Mouse (Mus musculus) lung, adult 2 months (tissue): ENCODE measurements around the gene 4933406M09Rik. TPM values are rescaled to one million over a fixed set of nuclear protein-coding genes. Genes with fewer than 3 reads are reported as not detected.

ENCODE experiments used
- DNase-seq: peaks from one replicate; pipeline ENCODE4 v3.0.0; 2022
- H3K4me1 ChIP-seq: fragments of 200-500 bp; 2 replicates; pipeline ENCODE4 v1.6.1; 2011; ENCODE audit warnings: low read length; ENCODE audit not compliant: control insufficient read depth, insufficient read depth
- H3K4me3 ChIP-seq: fragments of 200-500 bp; replicated peaks from 2 replicates; pipeline ENCODE3; 2011; ENCODE audit warnings: low read depth, mild to moderate bottlenecking, control low read depth, low read length; ENCODE audit errors: extremely low read depth
- CTCF ChIP-seq: fragments of 200-500 bp; IDR thresholded peaks from 2 replicates; pipeline ENCODE4 v1.5.1; 2011; ENCODE audit warnings: mild to moderate bottlenecking, low read length, control low read depth; ENCODE audit not compliant: insufficient read depth
- POLR2A ChIP-seq: fragments of 200-500 bp; IDR thresholded peaks from 2 replicates; pipeline ENCODE4 v1.6.1; 2011; ENCODE audit warnings: low read depth, mild to moderate bottlenecking, control low read depth, low read length, borderline replicate concordance; ENCODE audit errors: extremely low read depth
- WGBS: fragments of 180-500 bp; shearing (Covaris S2); methylation state at CpG from one replicate; pipeline ENCODE4 v1.1.7; 2018; 5-methylcytosine and 5-hydroxymethylcytosine counted together
- polyA plus RNA-seq: library from polyadenylated mRNA; depleted of rRNA; stranded (reverse); fragments of >200 nt; gene quantifications from 2 replicates; pipeline ENCODE4 v1.2.3, GENCODE M21; 2012

Gene 4933406M09Rik
- polyA plus RNA-seq, 1 experiment: not detected

DNA sequence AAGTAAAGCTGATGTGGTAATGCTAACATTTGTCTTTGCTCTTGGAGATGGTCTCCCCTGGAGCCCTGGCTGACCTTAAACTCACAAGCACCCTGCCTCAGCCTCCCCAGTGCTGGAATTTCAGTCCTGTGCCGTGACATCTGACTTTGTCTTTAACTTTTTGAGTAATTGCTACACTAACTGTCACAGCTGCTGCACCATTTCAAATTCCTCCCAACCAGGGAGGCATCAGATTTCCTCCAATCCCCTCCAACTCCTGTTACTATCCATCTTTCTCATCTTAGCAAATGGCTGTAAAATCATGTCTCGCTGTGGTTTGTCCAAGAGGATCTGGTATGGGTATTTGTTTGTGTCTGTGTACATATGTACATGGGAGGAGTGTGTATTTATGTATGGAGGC is 11.6 kb upstream of the 4933406M09Rik start:
- TF ChIP-seq POLR2A (no peak), CTCF (no peak)
- DNase-seq: no peak
- no peaks in the 10 kb centered on the region for H3K4me1 ChIP-seq
- 63% methylated on average over 2 of the region's 2 CpGs for WGBS
- H3K4me3 ChIP-seq: no peak overlapping the region

GRCm38 (mm10) chr1:134381051-134381450 is 4.7 kb upstream of the 4933406M09Rik start:
- H3K4me1 ChIP-seq: 0 out of 2 replicates have a peak, but pooled peaks cover 3% of the 10 kb centered on the region
- WGBS: 80% methylated on average over 2 of the region's 2 CpGs
- no peak for TF ChIP-seq CTCF
- no peak for TF ChIP-seq POLR2A

DNA sequence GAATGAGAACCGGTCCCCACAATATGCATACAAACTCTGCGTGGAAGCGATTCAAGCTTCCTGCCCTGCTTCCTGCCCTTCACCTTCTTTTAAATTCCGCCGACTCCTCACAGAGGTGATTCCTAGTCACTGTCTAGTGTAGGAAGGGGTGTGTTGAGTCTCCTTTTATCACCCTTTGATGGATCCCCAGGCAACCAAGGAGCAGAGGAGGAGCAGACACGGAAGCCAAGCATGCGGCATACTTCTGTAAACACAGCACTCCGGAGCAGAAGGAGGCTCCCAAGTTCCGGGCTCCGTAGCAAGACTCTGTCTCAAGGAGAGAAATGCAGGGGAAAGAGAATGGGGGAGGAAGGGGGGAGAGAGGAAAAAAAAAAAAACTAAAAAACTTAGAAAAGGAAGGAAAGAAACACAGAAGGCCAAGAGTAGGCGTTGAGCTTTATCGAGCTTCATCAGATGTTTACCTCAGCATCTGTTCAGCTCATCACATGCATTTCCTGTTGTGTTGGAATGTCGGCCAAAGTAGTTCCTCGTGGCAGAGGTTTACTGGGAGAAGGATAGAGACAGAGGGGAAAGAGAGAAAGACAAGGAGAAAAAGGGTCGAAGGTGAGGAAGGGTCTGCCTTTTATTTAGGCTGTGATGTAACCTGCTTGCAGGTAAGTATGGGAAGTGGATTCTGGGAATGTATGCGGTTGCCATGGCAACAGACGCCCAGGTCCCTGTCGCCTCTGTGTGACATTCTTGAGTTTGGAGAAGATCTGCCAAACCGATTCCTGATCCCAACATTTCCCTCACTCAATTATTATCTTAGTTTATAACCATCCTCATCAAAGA is 3.7 kb upstream of the 4933406M09Rik start:
- DNase-seq: no peak
- TF ChIP-seq CTCF (no peak), POLR2A (no peak)
- Histone ChIP-seq H3K4me3 (peak overlapping the region; percentile 35), H3K4me1 (0 out of 2 replicates have a peak, but pooled peaks cover 3% of the 10 kb centered on the region)
- 4% methylated on average over 19 of the region's 19 CpGs for WGBS

More at GRCm38 (mm10) chr1:134381051-134381450, 4.7 kb upstream of the 4933406M09Rik start:
- H3K4me3 ChIP-seq: no peak overlapping the region
- DNase-seq: no peak

- TF ChIP-seq POLR2A (no peak), CTCF (no peak)
- no peak for DNase-seq
- Histone ChIP-seq H3K4me1 (0 out of 2 replicates have a peak, but pooled peaks cover 3% of the 10 kb centered on the region), H3K4me3 (no peak overlapping the region)
- WGBS: 72% methylated on average over 4 of the region's 4 CpGs
These were observed 1.2 kb upstream of the 4933406M09Rik start for GRCm38 (mm10) chr1:134384581-134384980.

DNA sequence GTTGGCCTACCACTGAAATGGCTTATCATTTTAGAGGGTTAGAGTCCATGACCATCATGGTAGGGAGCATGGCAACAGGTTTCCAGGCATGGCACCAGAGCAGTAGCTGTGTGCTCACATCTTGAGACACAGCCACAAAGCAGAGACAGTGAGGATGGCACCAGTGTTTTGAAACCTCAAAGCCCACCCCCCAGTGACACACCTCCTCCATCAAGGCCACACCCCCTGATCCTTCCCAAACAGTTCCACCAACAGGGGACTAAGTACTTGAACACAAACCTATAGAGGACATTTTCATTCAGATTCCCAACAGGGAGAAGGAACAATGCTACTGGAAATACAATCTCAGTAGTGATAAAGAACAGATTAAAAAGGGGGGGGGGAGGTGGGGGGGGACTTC is 564 bp upstream of the 4933406M09Rik start:
- H3K4me1 ChIP-seq: 0 out of 2 replicates have a peak, but pooled peaks cover 3% of the 10 kb centered on the region
- H3K4me3 ChIP-seq: no peak overlapping the region
- TF ChIP-seq POLR2A (no peak), CTCF (no peak)
- DNase-seq: no peak

DNA sequence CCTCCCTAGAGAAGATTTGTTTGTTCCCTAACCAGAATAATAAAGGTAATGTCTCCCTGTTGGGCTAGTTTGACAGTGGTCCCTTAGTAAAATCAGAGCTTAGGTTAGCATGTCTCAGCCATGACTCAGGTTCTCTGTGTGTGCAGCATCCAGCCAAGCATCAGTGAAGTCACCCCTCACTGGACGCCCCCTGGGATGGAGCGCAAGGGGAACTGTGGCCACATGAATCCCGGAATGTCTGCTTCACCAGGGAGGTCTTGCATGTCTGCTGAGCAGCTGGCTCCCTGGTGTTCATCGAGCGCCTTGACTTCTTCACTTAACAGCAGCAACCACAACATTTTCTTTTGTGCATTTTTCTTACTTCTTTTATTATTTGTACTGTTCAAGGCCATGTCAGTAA is 8.1 kb downstream of the 4933406M09Rik start:
- DNase-seq: no peak
- H3K4me1 ChIP-seq: no peaks in the 10 kb centered on the region
- no peak overlapping the region for H3K4me3 ChIP-seq
- 47% methylated on average over 5 of the region's 5 CpGs for WGBS
- TF ChIP-seq POLR2A: no peak
- no peak for TF ChIP-seq CTCF

GRCm38 (mm10) chr1:134398210-134398609 is 12.5 kb downstream of the 4933406M09Rik start:
- TF ChIP-seq POLR2A (no peak), CTCF (no peak)
- WGBS: 86% methylated on average over 12 of the region's 12 CpGs
- Histone ChIP-seq H3K4me3 (no peak overlapping the region), H3K4me1 (no peaks in the 10 kb centered on the region)
- no peak for DNase-seq

GRCm38 (mm10) chr1:134399735-134400134 is 14.0 kb downstream of the 4933406M09Rik start:
- Histone ChIP-seq H3K4me1 (no peaks in the 10 kb centered on the region), H3K4me3 (no peak overlapping the region)
- WGBS: 58% methylated on average over 5 of the region's 5 CpGs
- TF ChIP-seq POLR2A (no peak), CTCF (no peak)
- no peak for DNase-seq

GRCm38 (mm10) chr1:134405509-134406413 is 20.0 kb downstream of the 4933406M09Rik start, which contains the start of gene Cyb5r1:
Gene Cyb5r1, plus strand, starts transcription at chr1:134405559.
- H3K4me3 ChIP-seq: peak within 1 kb of the TSS; percentile 76
- WGBS: under 1% methylated on average over 43 of the region's 43 CpGs
- TF ChIP-seq POLR2A: peak; percentile 58; the same call in 1 of the 2 replicates
- no peak for TF ChIP-seq CTCF
- peak; percentile 81 for DNase-seq
- 0 out of 2 replicates have a peak, but pooled peaks cover 2% of the 10 kb centered on the region for H3K4me1 ChIP-seq
